Mouse (Mus musculus) kidney, postnatal 0 days (tissue): ENCODE results near the gene Ddr2. TPM values are rescaled to one million over a fixed set of nuclear protein-coding genes. Genes with fewer than 3 reads are reported as not detected.

Experiments used
- ATAC-seq: fragments of 200-750 bp; cut with Nextera tagmentation; replicated peaks from 2 replicates; pipeline ENCODE4 v1.8.0; 2017; ENCODE audit warnings: low read depth, moderate number of reproducible peaks, moderate TSS enrichment, moderate library complexity; ENCODE audit not compliant: low FRiP score
- DNase-seq: peaks from one replicate; pipeline ENCODE4 v3.0.0-alpha.2; 2016; ENCODE audit warnings: low spot score
- H3K27ac ChIP-seq: fragments of 300-500 bp; sonication (generic); 2 replicates; pipeline ENCODE4 v1.5.1; 2014; ENCODE audit warnings: mild to moderate bottlenecking
- H3K27me3 ChIP-seq: fragments of 300-500 bp; sonication (generic); 2 replicates; pipeline ENCODE4 v1.6.1; 2014; ENCODE audit warnings: low read length, mixed read lengths; ENCODE audit not compliant: insufficient read depth
- H3K36me3 ChIP-seq: fragments of 300-500 bp; sonication (generic); 2 replicates; pipeline ENCODE4 v1.6.1; 2014; ENCODE audit warnings: low read length, mixed read lengths; ENCODE audit not compliant: insufficient read depth
- H3K4me1 ChIP-seq: fragments of 300-500 bp; sonication (generic); replicated peaks from 2 replicates; pipeline ENCODE4 v1.6.1; 2014; ENCODE audit warnings: antibody characterized with exemption, low read length, mixed read lengths; ENCODE audit not compliant: insufficient read depth
- H3K4me2 ChIP-seq: fragments of 300-500 bp; sonication (generic); 2 replicates; pipeline ENCODE4 v1.6.1; 2014; ENCODE audit warnings: mild to moderate bottlenecking, low read length, moderate library complexity, mixed read lengths
- H3K4me3 ChIP-seq: fragments of 300-500 bp; sonication (generic); replicated peaks from 2 replicates; pipeline ENCODE4 v1.5.1; 2014; ENCODE audit warnings: low read depth, low read length
- H3K9ac ChIP-seq: fragments of 300-500 bp; sonication (generic); 2 replicates; pipeline ENCODE4 v1.6.1; 2014; ENCODE audit warnings: low read depth, low read length
- H3K9me3 ChIP-seq: fragments of 300-500 bp; sonication (generic); replicated peaks from 2 replicates; pipeline ENCODE4 v1.6.1; 2016; ENCODE audit warnings: low read length, inconsistent platforms, mixed read lengths
- CTCF ChIP-seq: IDR thresholded peaks from 2 replicates; pipeline ENCODE4 v1.5.1; 2016; ENCODE audit warnings: antibody characterized with exemption, low read depth, mild to moderate bottlenecking, moderate library complexity
- WGBS: fragments of 180-500 bp; shearing (Covaris S2); extraction: QIAGEN DNeasy Blood & Tissue Kit; methylation state at CpG from one replicate; pipeline ENCODE4 v1.1.7; 2014; 5-methylcytosine and 5-hydroxymethylcytosine counted together
- polyA plus RNA-seq: library from polyadenylated mRNA; unstranded; fragments of >200 nt; fragmentation: Nextera tagmentation; extraction: Ambion mirVana; gene quantifications from 2 replicates; pipeline ENCODE4 v1.2.1, GENCODE M21; 2015

Ddr2 gene
- polyA plus RNA-seq, 1 experiment from 2014 or later, result 19.9 TPM

GRCm38 (mm10) chr1:170034961-170035360, 75.6 kb downstream of the Ddr2 start:
- Histone ChIP-seq H3K27ac (no peak overlapping the region), H3K4me3 (no peak overlapping the region), H3K9me3 (no peaks in the 10 kb centered on the region), H3K27me3 (no peaks in the 10 kb centered on the region), H3K4me2 (no peak overlapping the region), H3K36me3 (no peaks in the 10 kb centered on the region), H3K9ac (no peak overlapping the region), H3K4me1 (no peaks in the 10 kb centered on the region)
- no peak for TF ChIP-seq CTCF
- no peak for DNase-seq
- 91% methylated on average over 4 of the region's 4 CpGs for WGBS
- ATAC-seq, result no peak

GRCm38 (mm10) chr1:170031656-170032055, 78.9 kb downstream of the Ddr2 start:
- Histone ChIP-seq H3K9me3 (no peaks in the 10 kb centered on the region), H3K27me3 (no peaks in the 10 kb centered on the region), H3K4me3 (no peak overlapping the region), H3K27ac (no peak overlapping the region), H3K36me3 (no peaks in the 10 kb centered on the region), H3K4me2 (no peak overlapping the region), H3K4me1 (no peaks in the 10 kb centered on the region), H3K9ac (no peak overlapping the region)
- ATAC-seq, result no peak
- no peak for DNase-seq
- WGBS, result 84% methylated on average over 3 of the region's 3 CpGs
- no peak for TF ChIP-seq CTCF

- ATAC-seq (no peak), DNase-seq (no peak)
- TF ChIP-seq CTCF, result no peak
- Histone ChIP-seq H3K27ac (no peak overlapping the region), H3K9ac (no peak overlapping the region), H3K27me3 (no peaks in the 10 kb centered on the region), H3K36me3 (no peaks in the 10 kb centered on the region), H3K4me1 (no peaks in the 10 kb centered on the region), H3K9me3 (peaks cover 13% of the 10 kb centered on the region; the same call in 1 of the 2 replicates), H3K4me3 (no peak overlapping the region), H3K4me2 (no peak overlapping the region)
- WGBS, result 95% methylated on average over 3 of the region's 3 CpGs
These were observed 95.8 kb downstream of the Ddr2 start for GRCm38 (mm10) chr1:170014784-170015183.

- Histone ChIP-seq H3K9ac (no peak overlapping the region), H3K27me3 (no peaks in the 10 kb centered on the region), H3K4me3 (no peak overlapping the region), H3K4me2 (no peak overlapping the region), H3K9me3 (0 out of 2 replicates have a peak, but pooled peaks cover 5% of the 10 kb centered on the region), H3K27ac (no peak overlapping the region), H3K36me3 (no peaks in the 10 kb centered on the region), H3K4me1 (no peaks in the 10 kb centered on the region)
- DNase-seq, result no peak
- no peak for ATAC-seq
- WGBS, result 86% methylated on average over 15 of the region's 15 CpGs
- no peak for TF ChIP-seq CTCF
These were observed 99.7 kb downstream of the Ddr2 start for GRCm38 (mm10) chr1:170010716-170011505.

- Histone ChIP-seq H3K4me3 (no peak overlapping the region), H3K4me2 (no peak overlapping the region), H3K9ac (no peak overlapping the region), H3K36me3 (no peaks in the 10 kb centered on the region), H3K4me1 (no peaks in the 10 kb centered on the region), H3K27ac (no peak overlapping the region), H3K9me3 (no peaks in the 10 kb centered on the region), H3K27me3 (no peaks in the 10 kb centered on the region)
- WGBS, result 94% methylated on average over 1 of the region's 1 CpGs
- no peak for ATAC-seq
- no peak for TF ChIP-seq CTCF
- no peak for DNase-seq
These were observed 101.3 kb downstream of the Ddr2 start for GRCm38 (mm10) chr1:170009296-170009695.

GRCm38 (mm10) chr1:170008432-170009220, 101.9 kb downstream of the Ddr2 start:
- H3K27ac ChIP-seq, result no peak overlapping the region
- whole genome bisulfite sequencing, result 72% methylated on average over 13 of the region's 13 CpGs
- H3K9ac ChIP-seq, result no peak overlapping the region
- ATAC-seq (no peak), DNase-seq (no peak)
- H3K4me1 ChIP-seq, result no peaks in the 10 kb centered on the region
- no peaks in the 10 kb centered on the region for H3K27me3 ChIP-seq
- TF ChIP-seq CTCF, result no peak
- no peak overlapping the region for H3K4me3 ChIP-seq
- no peaks in the 10 kb centered on the region for H3K9me3 ChIP-seq
- H3K4me2 ChIP-seq, result no peak overlapping the region
- H3K36me3 ChIP-seq, result no peaks in the 10 kb centered on the region
